Mouse (Mus musculus): ENCODE measurements at regions not wholly inside any gene's neighbourhood (a gene's known extent, or its start where the extent isn't known, plus 50 kb on each side); places are given as distances from the start of the nearest gene placed in this dataset.

DNA sequence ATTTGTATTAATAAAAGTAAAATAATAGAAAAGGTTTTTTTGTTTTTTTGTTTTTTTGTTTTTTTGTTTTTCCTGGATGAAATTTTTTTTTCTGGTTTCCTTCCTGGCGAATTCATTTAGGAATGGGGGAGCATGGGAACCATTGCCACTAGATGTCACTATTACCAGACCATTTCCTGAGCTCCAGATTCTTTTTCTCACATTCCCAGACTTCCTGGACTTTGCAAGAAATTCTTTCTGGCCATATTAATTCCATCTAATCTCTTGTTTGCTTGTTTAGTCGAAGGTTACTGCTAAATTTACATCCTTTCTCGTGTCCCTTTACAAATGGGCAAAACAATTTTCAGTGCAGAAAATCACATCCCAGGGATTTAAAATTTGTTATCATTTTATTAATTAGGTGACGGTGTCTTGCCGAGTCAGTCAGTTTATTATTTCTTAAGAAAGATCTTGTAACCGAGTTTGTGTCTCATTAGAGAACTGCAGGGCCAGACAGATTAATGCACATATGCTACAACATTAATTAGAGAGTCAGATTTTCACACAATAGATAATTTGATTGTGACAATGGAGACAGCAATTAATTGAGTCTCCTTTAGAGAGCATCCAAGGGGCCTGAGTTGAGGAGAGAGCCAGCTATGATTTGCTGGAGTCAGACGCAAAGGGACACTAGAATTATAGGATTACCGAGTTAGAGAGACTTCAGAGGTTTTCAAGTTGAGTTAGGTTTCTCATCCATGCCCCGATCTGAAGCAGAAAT is 1702.5 kb upstream of the Tenm2 start:
- no peaks in the 10 kb centered on the region for H3K4me1 ChIP-seq (ENCODE audit: control insufficient read depth, insufficient read depth, low read length)
- ATAC-seq (ENCODE audit: low read depth) (no peak), DNase-seq (ENCODE audit: low spot score) (peak; percentile 49)
- no peaks in the 10 kb centered on the region for H3K36me3 ChIP-seq (ENCODE audit: control insufficient read depth, insufficient read depth, low read length)
- H3K9ac ChIP-seq (ENCODE audit: low read depth, low read length), result no peak overlapping the region
- H3K27ac ChIP-seq (replicated peaks; ENCODE audit: low read depth, low read length), result no peak overlapping the region
- no peaks in the 10 kb centered on the region for H3K27me3 ChIP-seq (replicated peaks; ENCODE audit: control insufficient read depth, insufficient read depth, low read length)
- no peak overlapping the region for H3K4me2 ChIP-seq (ENCODE audit: low read depth, low read length)
- WGBS, result 39% methylated on average over 9 of the region's 9 CpGs
- no peak overlapping the region for H3K4me3 ChIP-seq (ENCODE audit: low read depth, low read length)
- no peaks in the 10 kb centered on the region for H3K9me3 ChIP-seq (ENCODE audit: control insufficient read depth, low read length)
